Mouse (Mus musculus) kidney, adult 2 months (tissue): Measurements from ENCODE around the gene Tnni1.

ENCODE experiments used
- CTCF ChIP-seq: fragments of 200-500 bp; conservative IDR thresholded peaks from 2 replicates; pipeline ENCODE4 v1.5.1; 2011; ENCODE audit warnings: low read depth, mild to moderate bottlenecking, control low read depth, low read length, moderate library complexity, mixed read lengths; ENCODE audit not compliant: insufficient read depth, insufficient read length
- POLR2A ChIP-seq: fragments of 200-500 bp; IDR thresholded peaks from one replicate; pipeline ENCODE4 v1.6.1; 2011; ENCODE audit warnings: low read depth, low read length, control low read depth

DNA sequence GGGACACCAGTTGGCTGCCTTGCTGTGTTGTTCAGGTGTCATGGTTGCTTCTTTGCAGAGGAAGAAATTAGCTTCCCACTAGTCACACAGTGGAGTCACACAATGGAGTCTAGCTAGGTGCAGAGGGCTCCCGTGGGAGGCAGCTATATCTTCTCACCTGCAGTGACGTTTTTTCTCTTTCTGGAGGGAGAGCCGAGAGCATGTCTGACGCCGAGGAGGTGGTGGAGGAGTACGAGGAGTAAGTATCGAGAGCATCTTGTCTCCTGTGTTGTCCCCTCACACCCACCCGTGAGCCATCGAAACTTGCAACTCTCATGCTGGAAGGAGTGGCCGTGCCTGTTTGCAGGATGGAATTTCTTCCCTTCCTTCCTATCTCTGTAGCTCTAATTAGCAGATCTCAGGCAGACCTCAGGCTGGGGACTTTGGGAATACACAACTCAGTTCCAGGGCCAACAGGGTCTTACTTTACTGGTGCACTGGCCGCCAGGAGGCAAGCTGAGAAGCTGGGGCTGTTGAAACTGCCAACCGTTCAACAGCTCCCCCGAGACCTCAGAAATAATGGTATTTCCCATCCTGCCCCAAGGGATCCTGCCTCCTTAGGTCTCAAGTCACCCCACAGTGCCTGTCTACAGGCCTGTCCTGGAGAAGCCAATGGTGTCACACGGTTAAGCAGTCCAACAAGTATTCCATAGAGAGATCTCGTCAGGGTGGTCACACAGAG, 61.6 kb downstream of the Tnni1 start:
- no peak for TF ChIP-seq CTCF
- no peak for TF ChIP-seq POLR2A
